Mouse (Mus musculus) layer of hippocampus, postnatal 10 days (tissue): ENCODE measurements around the gene Hpf1. TPM values are rescaled to one million over a fixed set of nuclear protein-coding genes. Genes with fewer than 3 reads are reported as not detected.
A peak's percentile ranks its signal among the peaks of the same experiment; 100 is the strongest.

Experiments
- DNase-seq, 2 experiments: peaks; one replicate each; pipeline ENCODE4 v3.0.0; 2021; ENCODE audit warnings: low spot score in 2 of 2
- long read RNA-seq: library from polyadenylated mRNA; stranded (forward); transcript quantifications from one replicate; pipeline ENCODE4 v2.0.0, GENCODE M21; 2023
- total RNA-seq, 2 experiments: library from RNA; stranded (reverse); gene quantifications; 2 replicates each; pipeline ENCODE4 v1.2.3; 2021

Hpf1 gene
- 10 to 100 TPM; 47.1 to 52.0 TPM for total RNA-seq
- long read RNA-seq, transcript Hpf1-201 (8 exons, 1,191 nt): major isoform, 60 of 93 reads
- long read RNA-seq, transcript Hpf1-205 (7 exons, 1,000 nt): minor isoform, 12 of 93 reads
- long read RNA-seq, partial matches to known transcripts: 4 of 93 reads
- long read RNA-seq, other reads (novel, unspliced or antisense): 17 of 93 reads

- peak; percentile 87 to 91 for DNase-seq
These were observed at the start of gene Hpf1 for GRCm38 (mm10) chr8:60889843-60890519. TSS of gene Hpf1 (plus strand) at chr8:60890418.

GRCm38 (mm10) chr8:60842388-60842787 is 47.8 kb upstream of the Hpf1 start:
- no peak for DNase-seq

- no peak for DNase-seq
These were observed 32.7 kb upstream of the Hpf1 start for GRCm38 (mm10) chr8:60857559-60857958.

DNA sequence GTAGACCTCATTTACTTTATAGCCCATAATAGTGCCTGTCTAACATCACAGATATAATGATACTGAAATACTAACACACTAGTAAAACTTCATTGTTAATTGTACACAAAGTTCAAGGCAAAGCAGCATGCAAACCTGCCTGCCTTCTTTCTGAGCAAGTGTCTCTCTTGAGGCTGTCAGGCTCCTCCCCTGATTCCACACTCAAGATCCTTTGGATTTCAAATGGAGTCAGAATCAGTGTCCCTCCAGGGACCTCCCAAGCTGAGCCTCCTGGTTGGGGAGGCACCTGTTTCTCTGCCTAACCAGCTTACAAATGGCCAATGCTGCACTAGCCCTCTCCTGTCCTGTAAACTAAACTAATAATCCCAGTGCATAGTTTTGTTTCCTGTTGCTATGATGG is 32.1 kb upstream of the Hpf1 start:
- no peak for DNase-seq

GRCm38 (mm10) chr8:60858911-60859476 is 31.2 kb upstream of the Hpf1 start:
- DNase-seq: no peak

GRCm38 (mm10) chr8:60859605-60860004 is 30.6 kb upstream of the Hpf1 start:
- DNase-seq: no peak

DNA sequence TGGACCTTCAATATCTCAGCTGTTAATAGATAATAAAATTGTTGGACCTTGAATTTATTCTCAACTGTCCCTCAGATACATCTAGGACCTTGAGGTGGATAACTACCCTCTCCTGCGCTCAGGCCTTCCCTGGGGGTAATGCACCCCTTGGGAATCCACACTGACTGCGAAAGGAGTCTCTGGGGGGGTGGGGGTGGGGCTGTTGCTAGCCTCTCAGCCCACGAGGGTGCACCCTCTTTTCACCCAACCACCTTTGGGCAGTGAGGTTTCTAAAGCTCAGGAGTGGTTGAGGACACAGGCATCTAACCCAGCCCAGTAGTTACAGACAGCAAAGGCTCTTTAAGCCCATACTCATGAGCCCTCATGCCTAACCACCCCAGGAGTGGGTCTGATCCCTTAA is 29.5 kb upstream of the Hpf1 start:
- no peak for DNase-seq

- no peak for DNase-seq
These were observed 28.4 kb upstream of the Hpf1 start for GRCm38 (mm10) chr8:60861783-60862182.

- no peak for DNase-seq
These were observed 25.3 kb upstream of the Hpf1 start for GRCm38 (mm10) chr8:60864875-60865274.

- DNase-seq: peak; percentile 75 to 82
These were observed 24.6 kb upstream of the Hpf1 start for GRCm38 (mm10) chr8:60865504-60866114.

- DNase-seq: no peak
These were observed 22.6 kb upstream of the Hpf1 start for GRCm38 (mm10) chr8:60867468-60868115.

- DNase-seq: no peak
These were observed 21.8 kb upstream of the Hpf1 start for GRCm38 (mm10) chr8:60868236-60868965.

GRCm38 (mm10) chr8:60869761-60870160 is 20.5 kb upstream of the Hpf1 start:
- DNase-seq: no peak

- DNase-seq: no peak
These were observed 19.7 kb upstream of the Hpf1 start for GRCm38 (mm10) chr8:60870231-60871193.

- DNase-seq: no peak
These were observed 11.6 kb upstream of the Hpf1 start for GRCm38 (mm10) chr8:60878617-60879016.

- DNase-seq: no peak
These were observed 6.6 kb upstream of the Hpf1 start for GRCm38 (mm10) chr8:60883419-60884137.

DNA sequence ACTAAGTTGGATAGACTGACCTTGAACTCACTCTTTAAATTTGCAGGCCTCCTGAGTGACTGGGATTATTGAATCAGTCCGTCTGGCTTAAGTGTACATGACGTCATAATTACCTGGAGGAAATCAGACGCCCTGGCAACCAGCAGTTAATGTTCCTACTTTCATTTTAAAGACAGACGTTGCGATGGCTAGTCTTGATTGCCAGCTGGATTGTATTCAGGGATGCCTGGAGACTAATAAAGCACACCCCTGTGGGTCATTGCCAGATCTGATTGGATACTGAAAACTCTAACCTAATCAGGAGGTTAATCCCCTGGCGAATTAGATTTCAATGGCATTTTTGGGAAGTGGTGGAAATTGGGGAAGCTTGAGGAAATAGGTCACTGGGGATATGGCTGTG is 3.5 kb upstream of the Hpf1 start:
- no peak for DNase-seq

DNA sequence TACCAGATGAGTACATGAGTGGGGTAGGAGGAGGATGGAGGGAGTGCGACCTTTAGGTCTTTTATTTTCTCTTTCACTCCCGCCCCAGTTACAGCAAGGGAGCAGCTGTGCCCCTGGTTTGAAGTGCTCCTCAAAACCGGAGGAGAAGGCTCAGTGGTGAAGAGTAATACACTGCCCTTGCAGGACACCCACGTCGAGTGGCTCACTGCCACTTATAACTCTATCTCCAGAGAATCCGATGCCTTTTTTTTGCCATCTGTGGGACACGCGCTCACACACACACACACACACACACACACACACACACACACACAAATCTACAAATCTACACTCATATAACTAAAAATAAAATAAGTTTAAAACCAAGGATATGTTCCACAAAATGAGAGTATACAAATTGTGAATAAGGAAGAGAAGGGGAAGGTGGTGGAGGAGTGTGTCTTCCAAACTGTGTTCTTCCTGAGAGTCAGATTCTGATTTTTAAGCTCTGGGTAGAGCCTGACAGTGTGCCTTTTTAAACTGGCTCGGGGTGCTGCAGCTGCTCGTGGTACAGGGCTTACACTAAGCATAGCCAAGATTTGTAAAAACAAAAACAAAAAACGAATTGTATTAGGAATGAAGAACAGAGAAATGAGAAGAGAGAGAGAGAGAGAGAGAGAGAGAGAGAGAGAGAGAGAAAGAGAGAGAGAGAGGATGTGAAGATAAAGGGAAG is 931 bp upstream of the Hpf1 start:
- DNase-seq: no peak

GRCm38 (mm10) chr8:60890520-60890874 is 279 bp downstream of the Hpf1 start:
- DNase-seq: no peak
